33 mouse cellular contexts compared by ENCODE assay signal in genomic region chr6:131369866-131370616, GRCm38 (mm10). TPM values are rescaled to one million over a fixed set of nuclear protein-coding genes. Genes with fewer than 3 reads are reported as not detected.
A peak's percentile ranks its signal among the peaks of the same experiment; 100 is the strongest.
DNase-seq lines count a peak whose midpoint lies in the region; TF ChIP-seq lines count a peak whose summit lies in the region.
"Had no signal": no experiment of that assay in that cellular context is flagged by ENCODE, and none has a peak within 500 bp of the region (broad histone marks: within the 10 kb centered on the region; RNA-seq: fewer than 3 reads in every experiment).

No protein-coding gene starts in this region.

- WGBS in kidney, adult 2 months: 35% methylated on average over 8 of the region's 8 CpGs
- whole genome bisulfite sequencing in liver, adult 2 months: 33% methylated on average over 8 of the region's 8 CpGs

- H3K4me1 ChIP-seq in kidney, adult 2 months (ENCODE audit: control insufficient read depth, insufficient read depth, low read length): peaks cover 5% of the 10 kb centered on the region; the same call in 1 of the 2 replicates
- peaks cover 6% of the 10 kb centered on the region for H3K4me1 ChIP-seq in liver, adult 2 months (ENCODE audit: control insufficient read depth, insufficient read depth, low read length)
- H3K4me1 ChIP-seq: embryonic facial prominence, embryonic 12.5 days; forebrain, embryonic 10.5 days; hindbrain, embryonic 10.5 days; hindbrain, embryonic 15.5 days; limb, embryonic 12.5 days; neural tube, embryonic 15.5 days; stomach, embryonic 15.5 days had no signal

- DNase-seq in adrenal gland, postnatal 36 days: peak; percentile 12 to 20
- no peak for DNase-seq in adrenal gland, adult 8-10 months
- peak; percentile 32 for DNase-seq in kidney, adult 2 months
- no peak for DNase-seq in kidney, adult 18-20 months
- DNase-seq in liver, adult 2 months (ENCODE audit: extremely low read depth, low read depth, low spot score): peak; percentile 84
- no peak for DNase-seq in liver
- peak; percentile 76 for DNase-seq in adipocyte (ENCODE audit: low spot score)
- DNase-seq in layer of hippocampus, adult 2 months (ENCODE audit: low spot score in 2 of 2): no peak
- DNase-seq: cerebellum, adult 11-12 months; cerebellum, adult 9-11 months; embryo, embryonic 11 days; forebrain, postnatal 0 days; gastrocnemius, postnatal 14 days; heart, adult 11 months; heart, postnatal 14 days; liver, embryonic 13.5 days; lung, adult 2 months; lung, postnatal 10 days; midbrain, embryonic 14.5 days; right cerebral cortex, postnatal 25 days had no signal

- no peak for TF ChIP-seq CTCF in kidney, adult 2 months (conservative IDR thresholded peaks at IDR 0.05; ENCODE audit: insufficient read depth, insufficient read length, low read depth, low read length)
- no peak for TF ChIP-seq CTCF in liver, adult 2 months (IDR thresholded peaks at IDR 0.05; ENCODE audit: low read depth, low read length)
- TF ChIP-seq CTCF in layer of hippocampus, adult 2 months (conservative IDR thresholded peaks at IDR 0.05): no peak

- H3K36me3 ChIP-seq in kidney, adult 2 months (ENCODE audit: control insufficient read depth, insufficient read depth, low read length): no peaks in the 10 kb centered on the region
- peaks cover 16% of the 10 kb centered on the region for H3K36me3 ChIP-seq in liver, adult 2 months (ENCODE audit: control insufficient read depth, insufficient read depth, low read length)

- no peaks in the 10 kb centered on the region for H3K27me3 ChIP-seq in kidney, adult 2 months (replicated peaks; ENCODE audit: control insufficient read depth, insufficient read depth, low read length)
- no peaks in the 10 kb centered on the region for H3K27me3 ChIP-seq in liver, adult 2 months (ENCODE audit: control insufficient read depth, insufficient read depth, low read length)
- H3K27me3 ChIP-seq: embryonic facial prominence, embryonic 12.5 days; heart, embryonic 12.5 days; hindbrain, embryonic 15.5 days; limb, embryonic 12.5 days; liver, embryonic 13.5 days; neural tube, embryonic 15.5 days; stomach, embryonic 15.5 days had no signal

- no peak overlapping the region for H3K27ac ChIP-seq in kidney, adult 2 months (ENCODE audit: insufficient read depth, low read depth, low read length)
- no peak overlapping the region for H3K27ac ChIP-seq in liver, adult 2 months (replicated peaks; ENCODE audit: insufficient read depth, low read depth, low read length)
- no peak overlapping the region for H3K27ac ChIP-seq in layer of hippocampus, adult 2 months
- H3K27ac ChIP-seq: embryonic facial prominence, embryonic 12.5 days; forebrain, embryonic 10.5 days; hindbrain, embryonic 10.5 days; hindbrain, embryonic 15.5 days; left cerebral cortex, adult 2 months; limb, embryonic 12.5 days; liver, embryonic 13.5 days; macrophage; neural tube, embryonic 15.5 days; stomach, embryonic 15.5 days had no signal

- no peak for TF ChIP-seq POLR2A in kidney, adult 2 months (IDR thresholded peaks at IDR 0.05; ENCODE audit: low read depth, low read length)
- no peak for TF ChIP-seq POLR2A in liver, adult 2 months (IDR thresholded peaks at IDR 0.05; ENCODE audit: extremely low read depth, insufficient read depth, low read length)

- H3K9ac ChIP-seq in liver, adult 2 months (ENCODE audit: low read depth, low read length): no peak overlapping the region
- H3K9ac ChIP-seq: embryonic facial prominence, embryonic 12.5 days; forebrain, postnatal 0 days; heart, embryonic 12.5 days; hindbrain, embryonic 15.5 days; limb, embryonic 12.5 days; liver, embryonic 13.5 days; neural tube, embryonic 15.5 days; stomach, embryonic 15.5 days had no signal

- no peaks in the 10 kb centered on the region for H3K79me2 ChIP-seq in liver, adult 2 months (ENCODE audit: control insufficient read depth, insufficient read depth, low read length)

- no peak overlapping the region for H3K4me3 ChIP-seq in kidney, adult 2 months (ENCODE audit: insufficient read depth, low read depth, low read length)
- H3K4me3 ChIP-seq in liver, adult 2 months (ENCODE audit: insufficient read depth, low read depth, low read length): no peak overlapping the region
- H3K4me3 ChIP-seq in layer of hippocampus, adult 2 months: no peak overlapping the region
- H3K4me3 ChIP-seq: embryonic facial prominence, embryonic 12.5 days; forebrain, embryonic 10.5 days; heart, embryonic 12.5 days; hindbrain, embryonic 10.5 days; hindbrain, embryonic 15.5 days; left cerebral cortex, adult 2 months; limb, embryonic 12.5 days; liver, embryonic 13.5 days; neural tube, embryonic 15.5 days; stomach, embryonic 15.5 days had no signal

RNA-seq across cellular contexts. Expression of gene Styk1, which starts 16.6 kb away (rescaled TPM):
- under 1 TPM; 0.30 to 0.53 TPM for total RNA-seq in adrenal gland, postnatal 36 days (2021)
- 1 to 10 TPM in 2 of 4 experiments, under 1 TPM in 2; 0.28 to 1.1 (median 0.95) TPM for total RNA-seq in adrenal gland, adult 8-10 months (2022)
- 2.1 and 2.2 TPM in 2 replicates for polyA plus RNA-seq in kidney, adult 2 months (2012; rRNA removed)
- total RNA-seq in liver, adult 2 months (2014; rRNA removed): not detected in 2 replicates
- polyA plus RNA-seq in liver, adult 2 months (2012; rRNA removed): not detected in 2 replicates
- under 1 TPM; 0.52 to 0.67 TPM for total RNA-seq in layer of hippocampus, adult 2 months (2021)
- polyA plus RNA-seq: activated CD4-positive, CD25-positive, alpha-beta regulatory T cell, adult 4 months; CD4-positive, CD25-positive, alpha-beta regulatory T cell, adult 4 months; inflammation-experienced regulatory T-cells, adult 6 months; macrophage had no signal

RNA-seq across cellular contexts. Expression of gene Ybx3, which starts 18.2 kb away (rescaled TPM):
- total RNA-seq in adrenal gland, postnatal 36 days (2021): 100 to 1,000 TPM; 200 to 230 TPM
- 100 to 1,000 TPM in 3 of 4 experiments, 10 to 100 TPM in 1; 88.8 to 159 (median 120) TPM for total RNA-seq in adrenal gland, adult 8-10 months (2022)
- polyA plus RNA-seq in kidney, adult 2 months (2012; rRNA removed): 38.5 and 38.7 TPM in 2 replicates
- 16.8 and 18.4 TPM in 2 replicates for total RNA-seq in liver, adult 2 months (2014; rRNA removed)
- 18.3 and 23.9 TPM in 2 replicates for polyA plus RNA-seq in liver, adult 2 months (2012; rRNA removed)
- total RNA-seq in layer of hippocampus, adult 2 months (2021): 10 to 100 TPM; 36.7 to 44.6 TPM

Comparison
In these comparisons a context has a peak if more than half of its experiments do, and no peak if none do; other contexts are left out.
1. DNase-seq: peak in adrenal gland, postnatal 36 days (2 of 2), kidney, adult 2 months (single experiment), liver, adult 2 months (single experiment) and adipocyte (single experiment); none in adrenal gland, adult 8-10 months (single experiment), kidney, adult 18-20 months (single experiment), liver (single experiment) and layer of hippocampus, adult 2 months (0 of 2).